Mouse (Mus musculus) adrenal gland, adult (tissue): Measurements from ENCODE around the gene Eef1b2.
"Not testable (repeated sequence)": the region's sequence is repeated elsewhere in the genome, so short reads cannot be mapped to it uniquely, and the experiment has no call there.

Experiments
- DNase-seq, 2 experiments: peaks; one replicate each; pipeline ENCODE4 v3.0.0; 2022 to 2023; ENCODE audit warnings: low spot score in 1 of 2; ENCODE audit not compliant: inconsistent age in 2 of 2

The Eef1b2 gene

DNA sequence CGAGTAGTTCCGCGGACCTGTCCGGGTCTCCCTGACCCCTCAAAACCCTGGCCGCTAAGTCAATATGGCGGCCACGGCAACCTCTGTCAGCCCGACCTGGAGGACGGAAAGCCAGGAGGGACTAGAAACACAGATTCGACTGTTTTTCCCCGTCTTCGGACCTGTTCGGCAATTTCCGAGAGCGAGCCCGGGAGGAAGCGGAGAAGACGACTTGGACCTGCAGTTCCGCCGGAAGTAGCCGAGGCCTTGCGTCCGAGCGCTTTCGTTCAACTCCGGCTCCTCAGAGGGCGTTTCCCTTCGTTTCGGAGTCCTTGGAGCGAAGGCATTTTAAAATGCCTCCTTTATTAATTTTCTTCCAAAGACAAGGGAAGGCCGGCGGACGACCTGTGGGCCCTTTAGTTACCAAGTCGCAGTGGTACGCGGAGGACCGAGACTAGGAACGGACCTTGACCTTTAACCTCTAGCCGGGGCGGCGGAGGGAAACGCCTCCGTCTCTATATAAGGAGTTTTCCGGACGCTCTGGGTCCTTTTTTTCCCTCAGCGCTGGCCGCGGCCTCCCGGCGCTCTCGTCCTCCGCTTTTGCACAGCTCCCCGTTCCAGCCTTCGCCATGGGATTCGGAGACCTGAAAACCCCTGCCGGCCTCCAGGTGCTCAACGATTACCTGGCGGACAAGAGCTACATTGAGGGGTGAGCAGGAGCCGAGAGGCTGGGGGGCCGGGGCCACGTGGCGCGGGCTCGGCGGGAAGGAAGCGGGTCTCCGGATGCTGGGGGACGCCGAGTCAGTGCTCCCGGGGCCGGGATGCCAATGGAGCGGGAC is at the start of gene Eef1b2, which contains the start of gene Ndufs1:
Eef1b2 (plus strand) TSS at position 222 of the 818 bp plus-strand sequence.
Ndufs1 (minus strand) TSS at position 230 of the 818 bp plus-strand sequence.
- DNase-seq, result peak; percentile 98 to 99

DNA sequence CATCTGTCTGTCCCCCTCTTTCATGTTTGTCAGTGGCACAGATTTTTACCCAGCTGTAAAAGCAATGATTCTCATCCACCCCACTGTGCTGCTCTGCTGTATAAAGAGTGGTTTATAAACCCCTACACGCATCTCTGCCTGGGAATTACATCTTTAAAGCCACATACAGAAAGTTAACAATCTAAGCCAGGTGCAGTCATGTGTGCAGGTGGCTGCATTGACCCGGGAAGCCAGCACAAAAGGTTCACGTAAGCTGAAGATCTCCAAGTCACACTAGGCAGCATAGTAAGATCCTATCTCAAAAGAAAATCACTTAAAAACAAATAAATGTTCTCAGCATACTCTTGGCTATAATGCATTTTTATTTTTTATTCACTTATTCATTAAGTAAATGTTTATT is 47.4 kb upstream of the Eef1b2 start:
- no peak for DNase-seq

- DNase-seq, result peak in 1 of 2 experiments; percentile 66
Observed at GRCm38 (mm10) chr1:63129857-63130690, 46.6 kb upstream of the Eef1b2 start.

DNA sequence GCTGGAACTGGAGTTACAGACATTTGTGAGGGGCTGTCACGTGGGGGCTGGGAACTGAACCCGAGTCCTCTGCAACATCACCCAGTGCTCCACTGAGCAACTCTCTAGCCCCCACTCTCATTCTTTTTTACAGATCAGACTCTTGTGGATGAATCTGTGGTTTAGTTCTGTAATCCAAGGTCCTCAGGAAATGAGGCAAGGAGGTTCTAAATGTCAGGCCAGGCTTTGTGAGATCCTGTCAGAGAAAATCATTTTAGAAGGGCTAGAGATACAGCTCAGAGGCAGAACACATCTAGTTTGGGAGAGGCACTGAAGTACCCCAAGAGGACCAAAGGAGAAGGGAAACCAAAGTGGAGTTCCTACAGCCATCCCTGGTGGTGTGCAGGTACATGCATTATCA is 45.7 kb upstream of the Eef1b2 start:
- DNase-seq, result peak in 1 of 2 experiments; percentile 63

GRCm38 (mm10) chr1:63131766-63132165 is 44.9 kb upstream of the Eef1b2 start:
- DNase-seq, result no peak

GRCm38 (mm10) chr1:63134530-63134929 is 42.1 kb upstream of the Eef1b2 start:
- no peak for DNase-seq

DNA sequence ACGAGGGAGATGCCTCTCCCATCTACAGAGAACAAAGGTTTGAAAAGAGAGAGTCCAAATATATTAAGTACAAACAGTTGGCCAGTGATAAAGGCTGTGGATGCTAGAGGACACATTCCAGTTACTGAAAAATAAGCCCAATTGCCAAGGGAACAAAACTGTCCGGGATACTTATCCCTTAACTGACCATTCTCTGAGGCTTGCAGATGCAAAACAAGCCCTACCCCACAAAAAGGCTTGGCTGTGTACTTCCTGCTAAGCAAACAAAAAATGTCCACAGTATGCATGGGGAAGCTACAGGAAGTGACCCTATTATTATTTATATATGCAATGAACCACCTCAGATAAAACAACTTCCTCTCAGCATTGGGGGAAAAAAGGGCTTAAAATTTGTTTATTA is 38.7 kb upstream of the Eef1b2 start:
- no peak for DNase-seq

GRCm38 (mm10) chr1:63138586-63138985 is 38.0 kb upstream of the Eef1b2 start:
- not testable (repeated sequence) for DNase-seq

- no peak for DNase-seq
Observed at GRCm38 (mm10) chr1:63140231-63140630, 36.4 kb upstream of the Eef1b2 start.

GRCm38 (mm10) chr1:63168638-63169037 is 8.0 kb upstream of the Eef1b2 start:
- no peak for DNase-seq

- no peak for DNase-seq
Observed at GRCm38 (mm10) chr1:63175853-63176252, 772 bp upstream of the Eef1b2 start.

DNA sequence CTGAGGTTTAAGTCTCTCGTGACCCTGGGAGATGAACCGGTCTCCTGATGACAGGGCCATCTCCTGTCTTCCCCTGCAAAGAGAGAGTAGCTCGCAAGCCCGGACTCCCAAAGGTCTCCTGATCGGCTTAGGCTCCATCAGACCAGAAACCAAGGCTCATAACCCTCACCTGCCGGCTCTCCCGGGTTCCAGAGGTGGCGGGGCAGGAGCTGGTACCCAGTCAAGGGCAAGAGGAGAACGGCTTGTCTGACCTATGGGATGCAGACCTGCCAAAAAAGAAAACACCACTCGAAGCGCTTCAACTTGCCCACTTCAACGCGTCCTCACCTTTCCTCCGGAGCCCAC is 394 bp upstream of the Eef1b2 start:
- DNase-seq, result no peak

DNA sequence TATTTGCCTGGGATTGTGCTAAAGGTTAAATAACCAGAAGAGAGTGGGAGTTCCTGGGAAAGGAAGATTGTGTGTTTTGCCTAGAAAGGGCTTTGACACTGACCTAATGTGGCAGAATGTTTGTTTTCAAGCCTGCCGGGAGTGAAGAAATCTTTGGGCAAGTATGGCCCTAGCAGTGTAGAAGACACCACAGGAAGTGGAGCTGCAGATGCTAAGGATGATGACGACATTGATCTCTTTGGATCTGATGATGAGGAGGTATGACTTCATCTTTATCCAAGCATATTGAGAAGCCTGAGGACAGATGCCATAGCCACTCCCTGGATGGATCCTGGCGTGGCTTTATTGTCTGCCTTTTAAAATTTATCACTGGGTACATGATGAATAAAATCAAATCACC is 1.7 kb downstream of the Eef1b2 start:
- DNase-seq, result no peak

DNA sequence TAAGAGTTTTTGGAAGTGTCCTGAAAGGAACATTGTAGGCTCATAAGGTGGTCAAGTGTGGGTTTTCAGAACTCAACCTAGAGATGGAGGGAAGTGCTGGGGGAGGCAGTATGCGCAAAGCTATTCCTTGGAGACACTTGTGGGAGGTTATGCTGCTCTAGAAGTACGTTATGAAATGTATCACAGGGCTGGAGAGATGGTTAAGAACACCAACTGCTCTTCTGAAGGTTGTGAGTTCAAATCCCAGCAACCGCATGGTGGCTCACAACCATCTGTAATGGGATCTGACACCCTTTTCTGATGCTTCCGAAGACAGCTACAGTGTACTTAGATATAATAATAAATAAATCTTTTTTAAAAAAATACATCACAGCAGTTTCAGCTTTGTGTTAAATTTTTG is 3.5 kb downstream of the Eef1b2 start:
- no peak for DNase-seq

DNA sequence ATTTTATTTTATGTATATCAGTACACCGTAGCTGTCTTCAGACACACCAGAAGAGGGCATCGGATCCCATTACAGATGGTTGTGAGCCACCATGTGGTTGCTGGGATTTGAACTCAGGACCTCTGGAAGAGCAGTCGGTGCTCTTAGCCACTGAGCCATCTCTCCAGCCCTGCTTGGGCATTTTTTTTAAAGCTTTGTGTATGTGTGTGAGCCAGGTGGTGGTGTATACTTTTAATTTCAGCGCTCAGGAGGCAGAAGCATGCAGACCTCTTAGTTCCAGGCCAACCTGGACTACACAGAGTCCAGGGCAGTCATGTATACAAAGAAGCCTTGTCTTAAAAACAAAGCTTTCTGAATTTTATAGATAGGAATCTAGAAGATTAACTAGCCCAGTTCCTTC is 4.0 kb downstream of the Eef1b2 start:
- not testable (repeated sequence) for DNase-seq

GRCm38 (mm10) chr1:63181019-63181418 is 4.4 kb downstream of the Eef1b2 start:
- DNase-seq, result peak; percentile 91 to 97

DNA sequence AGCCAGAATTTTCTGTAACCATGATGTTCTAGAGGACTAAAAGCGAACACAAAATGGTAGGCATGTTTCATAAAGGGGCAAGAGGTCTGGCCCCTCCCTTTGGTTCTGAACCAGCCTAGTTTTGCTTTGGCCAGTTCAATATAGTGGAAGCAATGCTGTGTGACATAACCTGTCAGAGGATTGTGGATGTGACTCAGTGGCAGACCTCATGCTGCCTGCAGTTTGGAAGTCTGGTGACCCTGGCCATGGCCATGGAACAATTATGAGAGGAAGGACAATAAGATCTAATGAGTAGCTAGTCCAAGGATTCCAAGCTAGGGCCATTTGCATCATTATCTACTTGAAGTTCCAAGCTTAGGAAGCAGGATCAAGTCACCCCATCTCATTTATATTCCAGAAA is 4.9 kb downstream of the Eef1b2 start:
- DNase-seq, result peak in 1 of 2 experiments; percentile 68

DNA sequence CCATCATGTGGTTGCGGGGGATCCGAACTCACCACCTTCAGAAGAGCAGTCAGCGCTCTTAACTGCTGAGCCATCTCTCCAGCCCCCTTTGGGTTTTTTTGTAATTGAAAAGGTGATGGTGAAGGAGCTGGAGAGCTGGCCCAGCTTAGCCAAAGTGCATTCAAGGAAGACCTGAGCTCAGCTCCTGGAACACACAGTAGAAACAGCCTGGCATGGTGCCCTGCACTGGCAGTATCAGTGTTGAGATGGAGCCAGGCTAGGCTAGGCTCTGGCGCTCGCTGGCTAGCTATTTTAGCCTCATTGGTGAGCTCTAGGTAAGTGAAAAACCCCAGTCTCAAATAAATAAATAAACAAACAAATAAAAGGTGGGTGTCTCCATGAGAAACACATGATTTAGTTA is 5.6 kb downstream of the Eef1b2 start:
- peak; percentile 35 to 79 for DNase-seq

DNA sequence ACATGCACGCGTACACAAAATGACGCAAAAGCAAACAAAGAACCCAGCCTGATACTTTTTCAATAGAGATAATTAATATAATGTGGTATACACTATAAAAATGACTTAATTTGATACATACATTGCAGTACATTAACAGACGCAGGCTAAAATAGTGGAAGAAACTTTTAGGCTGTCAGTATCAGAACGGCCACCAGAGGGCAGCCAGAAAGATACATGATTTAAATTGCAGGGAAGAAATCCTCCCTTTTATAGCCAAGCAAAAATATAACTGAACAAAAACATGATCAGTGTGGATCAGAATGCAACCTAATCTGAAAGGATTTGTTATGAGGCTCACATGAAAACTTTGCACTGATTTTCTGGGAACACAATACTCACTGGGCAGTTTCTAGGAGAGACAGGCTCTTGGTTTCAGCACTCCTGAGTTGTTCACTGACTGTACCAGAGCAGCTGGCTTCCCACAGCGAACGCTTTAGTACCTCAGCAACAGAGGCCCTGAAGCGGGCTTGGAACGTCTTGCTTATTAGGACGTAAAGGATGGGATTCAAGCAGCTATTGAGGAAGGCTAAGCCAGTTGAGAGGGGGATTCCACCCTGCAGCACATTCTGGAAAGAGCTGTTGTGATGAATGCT is 6.1 kb downstream of the Eef1b2 start:
- DNase-seq, result peak in 1 of 2 experiments; percentile 81

DNA sequence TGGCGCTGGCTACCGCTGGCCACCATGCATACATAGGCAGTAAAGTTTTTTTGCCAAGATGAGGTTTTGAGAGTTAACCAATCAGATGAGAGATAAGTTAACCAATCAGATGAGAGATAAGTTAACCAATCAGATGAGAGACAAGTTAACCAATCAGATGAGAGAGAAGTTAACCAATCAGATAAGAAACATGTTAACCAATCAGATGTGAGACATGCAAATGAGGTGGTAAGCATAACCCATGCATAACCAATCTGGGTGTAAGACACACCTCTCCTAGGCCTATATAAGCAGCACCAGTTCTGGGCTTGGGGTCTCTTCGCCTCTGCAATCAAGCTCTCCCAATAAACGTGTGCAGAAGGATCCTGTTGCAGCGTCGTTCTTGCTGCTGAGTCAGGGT is 8.8 kb downstream of the Eef1b2 start:
- DNase-seq, result not testable (repeated sequence)

- DNase-seq, result no peak
Observed at GRCm38 (mm10) chr1:63188536-63188935, 11.9 kb downstream of the Eef1b2 start.

GRCm38 (mm10) chr1:63190851-63191250 is 14.2 kb downstream of the Eef1b2 start:
- DNase-seq, result no peak
